Mouse (Mus musculus) WW6 (cell line): Measurements from ENCODE around the gene Alyref.
"Not testable (repeated sequence)": the region's sequence is repeated elsewhere in the genome, so short reads cannot be mapped to it uniquely, and the experiment has no call there.

ENCODE experiments used
- DNase-seq: peaks from one replicate; pipeline ENCODE4 v3.0.0-alpha.2; 2013; ENCODE audit warnings: low read depth, low spot score

Alyref gene

DNA sequence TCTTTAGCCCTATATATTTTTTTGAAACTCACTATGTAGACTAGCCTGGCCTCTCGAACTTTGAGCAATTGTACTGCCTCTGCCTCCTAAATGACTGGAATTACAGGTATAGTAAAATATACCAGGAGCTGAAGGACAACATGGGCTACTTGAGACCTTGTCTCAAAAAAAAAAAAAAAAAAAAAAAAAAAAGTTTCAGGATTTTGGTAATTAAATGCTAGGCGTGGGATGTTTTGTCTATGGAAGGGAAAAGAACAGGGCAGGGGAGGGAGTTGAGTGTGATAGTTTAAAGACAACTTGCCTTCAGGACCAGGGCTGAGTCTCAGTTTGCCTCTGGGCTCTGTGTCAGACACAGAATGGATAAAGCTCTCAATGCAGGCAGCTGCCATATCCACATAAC, 23.1 kb downstream of the Alyref start:
- no peak for DNase-seq

DNA sequence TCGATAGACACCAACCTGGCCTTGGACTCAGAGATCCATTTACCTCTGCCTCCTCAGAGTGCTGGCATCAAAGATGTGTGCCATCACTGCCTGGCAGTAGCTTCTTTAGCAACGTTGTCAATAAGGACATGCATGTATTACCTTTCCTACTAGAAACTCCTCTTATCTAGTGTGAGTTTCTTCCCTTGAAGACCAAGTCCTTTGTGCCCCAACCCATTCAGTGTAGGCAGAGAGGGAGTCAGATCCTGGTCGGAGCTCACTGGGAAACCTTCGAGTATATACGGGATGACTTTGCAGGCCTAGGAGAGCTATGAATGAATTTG, 23.9 kb downstream of the Alyref start:
- DNase-seq: no peak

DNA sequence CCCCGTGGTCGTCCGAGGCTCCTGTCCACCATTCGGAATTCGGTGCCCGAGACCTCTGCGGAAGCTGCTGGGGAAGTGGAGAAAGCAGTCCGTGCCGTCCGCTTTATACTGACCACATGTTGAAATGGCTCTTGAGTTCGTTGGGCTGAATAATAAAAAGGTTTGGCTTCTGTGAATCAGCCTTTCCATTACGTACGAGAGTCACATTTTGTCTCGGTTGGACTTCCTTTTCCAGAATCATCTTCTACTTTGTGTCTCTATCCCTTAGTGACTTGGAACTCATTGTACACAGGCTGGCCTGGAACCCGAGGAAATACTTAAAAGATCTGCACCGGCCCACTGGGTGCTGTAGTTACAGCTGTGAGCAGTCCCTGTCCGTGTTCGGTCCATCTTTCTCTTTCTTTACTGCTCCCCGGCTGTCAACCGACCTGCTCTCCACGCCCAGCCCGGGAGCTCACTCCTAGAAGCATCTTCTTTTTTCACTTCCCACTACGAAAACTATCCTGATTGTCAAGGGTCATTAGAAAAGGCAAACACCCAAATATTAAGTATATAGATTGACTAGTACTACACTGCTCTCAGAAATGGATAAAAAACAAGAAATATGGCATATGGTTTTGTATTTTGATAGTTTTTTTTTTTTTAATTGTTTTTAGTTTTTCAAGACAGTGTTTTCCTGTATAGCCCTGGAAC, 24.4 kb downstream of the Alyref start:
- DNase-seq: no peak

DNA sequence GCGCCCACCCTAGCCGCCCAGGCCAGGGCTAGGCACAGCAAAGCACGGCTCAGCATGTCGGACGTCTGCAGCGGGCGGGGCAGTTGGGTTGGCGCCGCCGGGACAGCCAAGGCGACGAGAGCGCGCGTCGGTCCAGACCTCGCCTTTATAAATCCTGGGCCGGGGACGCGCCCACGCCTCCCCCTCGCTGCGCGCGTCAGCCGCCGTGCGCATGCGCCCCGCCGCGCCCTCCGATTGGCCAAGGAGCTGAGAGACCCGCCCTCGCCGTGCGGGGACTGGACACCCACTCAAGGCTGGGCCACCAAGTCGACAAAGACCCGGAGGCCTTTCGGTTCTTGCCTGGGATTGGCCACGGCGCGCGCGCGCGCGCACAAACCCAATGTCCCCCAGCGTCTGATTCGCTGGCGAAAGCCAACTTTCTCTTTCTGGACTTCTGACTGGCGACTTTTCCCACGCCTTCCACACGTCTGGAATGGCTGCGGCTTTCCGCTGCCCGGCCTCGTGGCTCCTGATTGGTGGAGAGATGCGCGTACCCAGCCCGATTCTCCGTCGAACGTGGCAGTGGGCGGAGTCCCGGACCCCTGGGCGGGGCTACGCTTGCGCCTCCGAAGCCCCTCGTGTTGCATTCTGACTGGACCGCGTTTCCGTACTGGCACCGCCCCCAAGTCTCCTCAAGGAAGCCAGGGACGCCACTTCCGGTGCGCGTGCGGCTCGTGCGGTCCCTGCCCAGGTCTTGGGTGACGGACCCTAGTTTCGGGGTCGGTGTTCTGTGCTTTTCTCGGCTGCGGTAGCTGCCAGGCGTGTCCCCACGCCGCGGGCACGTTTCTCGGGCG, 25.2 kb downstream of the Alyref start, which contains the start of gene P4hb:
TSS of gene P4hb (minus strand) at position 502 of the 833 bp plus-strand sequence.
- peak; percentile 100 for DNase-seq

- no peak for DNase-seq
These were observed 25.8 kb downstream of the Alyref start for GRCm38 (mm10) chr11:120572417-120572751.

DNA sequence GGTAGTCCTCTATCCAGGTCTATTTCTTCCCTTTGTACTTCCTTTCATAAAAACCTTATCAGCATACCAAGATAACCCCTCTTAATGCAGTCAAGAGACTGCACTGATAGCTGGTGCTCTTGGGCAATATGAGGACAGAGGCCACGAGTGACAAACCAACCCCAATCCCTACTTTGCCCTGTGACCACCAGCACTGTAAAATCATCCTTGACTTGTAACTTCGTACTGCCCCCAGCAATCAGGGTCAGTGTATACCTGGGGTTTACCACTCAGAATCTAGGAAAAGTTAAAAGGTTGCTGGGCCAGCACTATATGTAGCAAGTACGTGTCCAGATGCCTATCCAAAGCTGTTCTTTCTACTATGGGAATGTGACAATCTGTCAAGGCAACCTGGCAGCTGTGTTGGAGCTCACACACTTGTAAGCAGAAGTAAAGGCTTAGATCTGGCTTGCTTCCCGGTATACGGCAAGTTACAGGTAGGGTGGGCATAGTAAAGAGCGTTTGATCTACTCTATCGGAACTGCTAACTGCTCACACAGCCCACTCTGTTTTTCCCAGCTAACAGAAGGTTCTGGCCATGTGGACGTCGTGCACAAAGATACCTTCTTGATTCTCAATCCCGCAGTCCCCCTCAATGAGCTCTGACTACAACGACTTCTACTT, 26.3 kb downstream of the Alyref start:
- no peak for DNase-seq

- DNase-seq: no peak
These were observed 27.0 kb downstream of the Alyref start for GRCm38 (mm10) chr11:120571122-120571521.

GRCm38 (mm10) chr11:120568324-120568723, 29.8 kb downstream of the Alyref start:
- DNase-seq: no peak

GRCm38 (mm10) chr11:120565114-120565513, 33.1 kb downstream of the Alyref start:
- DNase-seq: no peak

GRCm38 (mm10) chr11:120562949-120563348, 35.2 kb downstream of the Alyref start:
- DNase-seq: no peak

GRCm38 (mm10) chr11:120560952-120561728, 37.0 kb downstream of the Alyref start:
- no peak for DNase-seq

DNA sequence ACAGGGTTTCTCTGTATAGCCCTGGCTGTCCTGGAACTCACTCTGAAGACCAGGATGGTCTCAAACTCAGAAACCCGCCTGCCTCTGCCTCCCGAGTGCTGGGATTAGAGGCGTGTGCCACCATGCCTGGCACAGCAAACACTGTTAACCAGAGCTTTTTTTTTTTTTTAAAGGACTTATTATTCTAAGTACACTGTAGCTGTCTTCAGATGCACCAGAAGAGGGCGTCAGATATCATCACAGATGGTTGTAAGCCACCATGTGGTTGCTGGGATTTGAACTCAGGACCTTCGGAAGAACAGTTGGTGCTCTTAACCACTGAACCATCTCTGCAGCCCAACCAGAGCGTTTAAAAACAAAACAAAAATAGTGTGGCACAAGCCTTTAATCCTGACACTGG, 39.3 kb downstream of the Alyref start:
- DNase-seq: not testable (repeated sequence)

- DNase-seq: no peak
These were observed 42.9 kb downstream of the Alyref start for GRCm38 (mm10) chr11:120555260-120555659.

GRCm38 (mm10) chr11:120554834-120555233, 43.3 kb downstream of the Alyref start:
- DNase-seq: no peak

DNA sequence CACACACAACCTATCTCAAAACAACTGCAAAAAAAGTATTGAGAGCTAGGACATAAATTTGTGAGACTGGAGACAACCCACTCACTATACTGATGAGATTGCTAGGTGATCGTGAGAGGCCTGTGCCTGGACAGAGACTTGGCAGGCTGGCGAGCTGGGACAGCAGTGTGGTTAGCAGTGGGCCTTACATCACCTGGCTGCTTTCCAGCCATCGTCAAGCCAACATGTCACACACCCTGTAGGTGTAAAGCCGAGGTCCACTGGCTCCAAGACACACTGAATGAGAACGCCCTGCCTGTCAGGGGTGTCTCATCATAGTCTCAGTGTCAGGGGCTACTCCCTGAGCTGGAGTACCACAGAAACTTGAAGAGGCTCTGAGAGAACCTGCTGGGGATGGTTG, 45.4 kb downstream of the Alyref start:
- DNase-seq: no peak

GRCm38 (mm10) chr11:120550810-120551440, 47.2 kb downstream of the Alyref start, which contains the start of gene Ppp1r27:
TSS of gene Ppp1r27 (minus strand) at chr11:120551132.
- DNase-seq: no peak

GRCm38 (mm10) chr11:120549986-120550809, 48.0 kb downstream of the Alyref start:
- no peak for DNase-seq

- DNase-seq: peak; percentile 63
These were observed 48.8 kb downstream of the Alyref start, which contains the start of gene Mcrip1 for GRCm38 (mm10) chr11:120549168-120549945. TSS of gene Mcrip1 (minus strand) at chr11:120549727.

DNA sequence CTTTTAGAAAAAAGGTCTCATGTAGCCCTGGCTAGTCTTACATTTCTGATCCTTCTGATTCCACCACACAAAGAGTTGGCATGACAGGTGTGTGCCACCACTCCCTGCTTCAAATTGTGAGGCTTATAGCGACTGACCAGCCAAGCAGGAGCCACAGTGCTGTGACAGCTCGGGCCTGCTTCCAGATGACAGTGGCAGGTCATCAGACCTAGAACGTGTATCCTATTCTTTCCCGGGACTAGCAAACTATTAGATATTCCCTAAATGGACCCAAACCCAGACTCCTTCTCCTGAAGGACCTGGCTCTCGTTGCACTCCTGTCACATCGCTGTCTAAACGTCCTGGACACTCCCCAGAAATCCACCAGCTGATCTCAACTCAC, 49.4 kb downstream of the Alyref start:
- no peak for DNase-seq

- DNase-seq: no peak
These were observed 50.0 kb downstream of the Alyref start for GRCm38 (mm10) chr11:120548214-120548613.
